Mouse (Mus musculus) ovary, adult 2 months (tissue): ENCODE data around the gene Htr3a. TPM values are rescaled to one million over a fixed set of nuclear protein-coding genes. Genes with fewer than 3 reads are reported as not detected.

Source experiments
- polyA plus RNA-seq: library from polyadenylated mRNA; depleted of rRNA; stranded (reverse); fragments of >200 nt; gene quantifications from 2 replicates; pipeline ENCODE4 v1.2.3, GENCODE M21; 2012; rRNA removed

The Htr3a gene
- polyA plus RNA-seq: not detected in 2 replicates

GRCm38 (mm10) chr9:48910885-48911537, at the start of gene Htr3a:
Gene Htr3a (minus strand): TSS chr9:48911099.

Other genes with a start within 250 kb of the Htr3a start
- gene Zbtb16, start 74.9 kb downstream of the Htr3a start, polyA plus RNA-seq: 9.3 and 10.3 TPM in 2 replicates
- not detected in 2 replicates for gene Htr3b, start 53.9 kb upstream of the Htr3a start, polyA plus RNA-seq
- gene Usp28, start 74.3 kb upstream of the Htr3a start, polyA plus RNA-seq: 17.5 and 52.3 TPM in 2 replicates
- gene Zw10, start 144.5 kb upstream of the Htr3a start, polyA plus RNA-seq: 7.8 and 10.6 TPM in 2 replicates
- 0.20 and 0.23 TPM in 2 replicates for gene Tmprss5, start 170.2 kb upstream of the Htr3a start, polyA plus RNA-seq